Mouse (Mus musculus) cerebellum, adult 9-11 months (tissue): ENCODE measurements at regions not wholly inside any gene's neighbourhood (a gene's known extent, or its start where the extent isn't known, plus 50 kb on each side); places are given as distances from the start of the nearest gene placed in this dataset.

Experiments used
- DNase-seq: peaks from one replicate; pipeline ENCODE4 v3.0.0; 2022

DNA sequence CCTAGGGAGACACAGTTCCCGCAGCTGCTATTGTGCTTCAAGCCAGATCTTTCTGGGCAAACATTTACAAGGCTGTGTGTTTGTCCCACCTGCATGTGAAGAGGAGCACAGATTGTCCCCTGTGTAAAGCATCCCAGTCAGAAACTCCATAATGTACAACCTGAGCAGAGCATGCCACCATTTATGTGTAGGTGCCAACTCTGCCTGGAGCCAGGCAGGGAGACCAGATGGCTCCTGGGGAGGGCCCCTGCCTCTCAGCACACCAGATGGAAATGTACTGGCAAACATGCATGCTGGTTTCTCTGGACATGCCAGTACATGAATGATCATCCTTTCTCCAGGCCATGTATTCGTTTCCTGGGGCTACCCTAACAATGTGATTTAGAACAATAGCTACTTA is 98.6 kb upstream of the Foxp3 start:
- DNase-seq, result peak; percentile 73

DNA sequence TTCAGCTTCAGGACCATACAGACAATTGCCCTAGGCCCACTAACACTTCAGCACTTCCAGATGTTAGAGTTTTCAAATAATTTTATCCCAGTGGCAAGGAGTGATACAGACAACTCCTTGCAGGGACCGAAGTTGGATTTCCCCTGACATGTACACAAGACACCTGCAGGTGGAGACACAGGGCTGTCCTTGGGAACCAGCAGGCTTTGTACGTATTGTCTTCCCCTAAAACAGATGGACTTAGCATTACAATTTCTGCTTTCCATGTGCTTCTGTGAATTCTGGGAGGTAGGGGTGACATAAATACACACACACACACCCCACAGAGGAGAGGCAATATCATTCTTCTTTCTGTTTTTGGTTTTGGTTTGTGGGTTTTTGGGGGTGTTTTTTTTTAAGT is 98.2 kb upstream of the Usp27x start:
- DNase-seq, result peak; percentile 60

DNA sequence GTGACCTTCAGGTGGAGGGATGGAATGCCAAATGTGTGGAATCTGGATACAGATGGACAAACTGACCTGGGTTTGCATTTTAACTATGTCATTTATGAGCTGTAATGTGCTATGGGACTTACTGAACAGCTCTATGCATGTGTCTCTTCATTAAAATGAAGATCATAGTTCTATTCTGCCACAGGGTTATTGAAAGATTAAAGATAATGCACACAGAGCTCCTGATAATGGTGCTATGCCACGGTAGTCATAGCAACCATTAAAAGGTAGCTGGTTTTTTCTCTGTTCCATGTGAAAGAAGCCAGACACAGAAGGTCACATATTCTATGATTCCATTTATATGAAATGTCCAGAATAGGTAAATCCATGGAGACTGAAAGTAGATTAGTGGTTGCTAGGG is 94.2 kb upstream of the Usp27x start:
- no peak for DNase-seq

DNA sequence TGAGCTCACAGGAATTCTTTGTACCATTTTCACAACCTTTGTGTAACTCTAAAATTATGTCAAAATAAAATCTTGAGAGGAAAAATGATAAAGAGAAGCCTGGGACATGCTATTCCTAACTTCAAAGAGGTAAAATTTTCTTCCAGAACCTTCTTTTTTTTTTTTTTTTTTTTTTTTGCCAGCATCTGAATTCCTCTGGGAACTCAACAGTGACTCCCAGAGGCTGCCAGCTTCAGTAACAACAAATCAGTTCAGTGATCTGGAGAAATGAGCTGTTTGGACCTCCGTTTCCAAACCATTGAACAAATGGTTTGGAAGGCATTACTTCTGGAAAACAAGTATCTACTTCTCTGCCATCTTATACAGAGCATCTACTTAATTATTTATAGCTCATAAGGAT is 92.4 kb upstream of the Usp27x start:
- DNase-seq, result no peak

DNA sequence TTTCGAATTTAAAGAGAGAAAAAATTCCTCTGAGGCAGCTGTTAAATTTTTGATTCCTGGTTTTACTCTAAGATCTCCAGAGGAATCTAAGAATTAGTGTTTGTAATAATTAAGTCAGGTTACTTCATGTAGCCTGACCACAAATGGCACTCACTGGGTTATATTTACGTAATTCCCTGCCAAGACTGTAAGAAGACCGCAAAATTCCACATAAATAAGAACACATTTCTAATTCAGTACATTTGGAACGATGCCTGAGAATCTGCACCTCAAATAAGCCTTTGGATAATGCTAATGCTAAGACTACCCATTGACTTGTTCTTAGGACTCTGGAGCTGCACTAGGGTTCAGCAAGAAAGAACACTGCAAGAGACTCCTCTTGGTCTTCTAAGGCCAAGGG is 81.2 kb upstream of the Usp27x start:
- no peak for DNase-seq

DNA sequence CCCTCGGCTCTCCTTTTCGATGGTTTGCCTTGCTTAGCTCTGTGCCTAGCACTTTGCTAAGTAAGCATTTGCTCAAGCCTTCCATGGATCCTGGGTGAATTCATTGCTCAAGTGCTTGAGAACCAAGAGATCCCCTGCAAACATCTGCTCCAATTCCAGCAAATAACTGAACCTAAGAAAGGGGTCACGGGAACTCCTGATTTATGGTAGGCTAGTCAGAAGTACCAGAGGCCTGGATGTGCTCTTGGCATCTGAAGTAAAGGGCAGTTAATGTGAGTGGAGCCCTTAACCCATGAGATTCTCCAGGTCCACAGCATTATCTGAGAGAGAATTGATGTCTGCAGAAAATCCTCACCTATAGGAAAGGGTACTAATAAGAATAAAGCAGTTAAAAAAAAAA is 69.4 kb upstream of the Usp27x start:
- DNase-seq, result no peak

DNA sequence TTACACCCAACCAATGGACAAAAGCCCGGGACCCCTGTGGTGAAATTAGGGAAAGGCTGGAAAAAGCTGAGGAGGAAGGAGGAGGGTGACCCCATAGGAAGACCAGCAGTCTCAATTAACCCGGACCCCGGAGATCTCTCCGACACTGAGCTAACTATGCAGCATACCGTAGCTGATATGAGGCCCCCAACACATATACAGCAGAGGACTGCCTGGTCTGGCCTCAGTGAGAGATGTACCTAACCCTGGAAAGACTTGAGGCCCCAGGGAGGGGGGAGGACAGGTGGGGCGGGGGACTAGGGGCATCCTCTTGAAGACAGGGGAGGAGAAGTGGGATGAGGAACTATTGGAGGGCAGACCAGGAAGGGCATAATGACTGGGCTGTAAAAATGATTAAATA is 69.0 kb upstream of the Usp27x start:
- no peak for DNase-seq

DNA sequence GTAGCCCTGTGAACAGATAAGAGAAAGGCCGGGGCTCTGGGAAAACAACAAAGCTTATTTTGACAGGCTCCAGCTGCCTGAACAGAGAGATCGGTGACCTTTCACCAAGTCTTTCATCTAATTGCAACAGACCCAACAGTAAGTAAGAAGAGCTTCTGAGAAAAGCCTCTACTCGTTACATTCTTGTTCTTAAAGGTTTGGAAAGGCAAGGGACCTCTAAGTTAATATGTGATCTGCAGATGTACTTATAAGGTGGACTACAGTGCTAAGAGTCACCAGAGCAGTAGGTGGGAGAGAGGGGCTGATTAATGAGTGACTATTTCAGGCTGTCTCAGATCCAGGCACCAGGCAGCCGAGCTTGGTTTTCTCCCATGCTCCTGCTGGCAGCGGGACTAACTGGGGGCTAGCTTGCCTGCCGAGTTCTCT is 68.4 kb upstream of the Usp27x start:
- no peak for DNase-seq

DNA sequence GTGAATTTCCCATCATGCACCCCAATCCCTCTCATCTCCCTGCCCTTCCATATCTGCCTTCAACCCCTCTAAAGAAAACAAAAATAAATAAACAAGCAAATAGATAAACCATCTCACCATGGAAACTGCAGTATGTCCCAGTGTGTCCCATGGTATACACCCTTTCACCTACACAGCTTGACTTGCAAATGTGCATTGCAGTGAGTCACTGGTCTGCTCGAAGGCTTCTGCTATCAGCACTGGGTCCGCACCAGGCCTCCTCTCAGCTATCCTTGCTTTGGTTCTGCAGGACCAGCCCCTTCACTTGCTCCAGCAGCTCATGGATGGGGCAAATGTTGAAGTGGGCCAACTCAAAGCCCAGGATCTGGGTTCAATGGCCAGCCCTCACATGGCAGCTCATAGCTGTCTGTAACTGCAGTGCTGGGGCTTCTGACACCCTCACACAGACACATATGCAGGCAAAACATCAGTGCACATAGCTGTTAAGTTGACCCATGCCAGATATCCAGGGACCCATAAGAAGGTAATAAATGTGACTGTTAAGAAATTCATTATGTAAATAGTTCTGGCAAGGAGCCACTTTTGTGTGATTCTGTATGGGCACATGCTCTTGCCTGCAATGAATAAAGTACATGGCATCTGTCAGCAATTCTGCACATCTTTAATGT is 59.9 kb upstream of the Usp27x start:
- DNase-seq, result no peak

DNA sequence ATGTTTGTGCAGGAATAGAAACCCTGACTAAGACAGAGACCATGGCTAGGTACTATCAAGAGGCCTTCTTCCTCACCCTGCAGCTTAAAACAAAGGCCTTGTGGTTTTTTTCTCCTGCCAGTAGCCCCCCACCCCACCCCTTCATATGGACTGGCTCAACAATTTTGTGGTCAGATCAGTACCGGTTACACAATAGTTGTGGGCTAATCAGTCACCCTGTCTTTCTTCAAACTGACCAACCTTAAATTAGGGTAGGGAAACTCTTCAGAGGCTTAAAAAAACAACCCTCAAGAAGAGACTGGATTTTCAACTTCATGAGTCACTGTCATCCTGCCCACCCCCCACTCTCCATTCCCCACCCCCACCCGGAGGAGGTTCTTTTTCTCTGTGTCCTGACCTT is 58.6 kb upstream of the Usp27x start:
- no peak for DNase-seq

DNA sequence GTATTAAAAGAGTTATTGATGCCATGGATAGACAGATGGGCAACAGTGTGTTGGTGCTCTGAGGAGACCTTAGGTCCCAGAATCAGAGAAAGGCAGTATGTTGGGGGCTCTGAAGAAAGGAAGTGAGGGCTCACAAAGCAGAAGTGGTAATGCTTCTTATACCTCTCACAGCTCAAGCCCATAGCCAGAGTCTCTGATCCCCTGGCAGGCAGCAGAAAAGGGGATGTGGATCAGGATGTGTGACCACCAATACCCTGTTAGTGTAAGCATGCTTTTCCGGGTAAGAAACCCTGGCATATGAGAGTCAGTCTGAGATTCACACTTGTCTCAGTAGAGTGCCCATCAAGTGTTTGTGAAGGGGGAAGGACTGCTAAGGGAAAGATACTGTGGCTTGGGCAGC is 54.8 kb upstream of the Usp27x start:
- no peak for DNase-seq

DNA sequence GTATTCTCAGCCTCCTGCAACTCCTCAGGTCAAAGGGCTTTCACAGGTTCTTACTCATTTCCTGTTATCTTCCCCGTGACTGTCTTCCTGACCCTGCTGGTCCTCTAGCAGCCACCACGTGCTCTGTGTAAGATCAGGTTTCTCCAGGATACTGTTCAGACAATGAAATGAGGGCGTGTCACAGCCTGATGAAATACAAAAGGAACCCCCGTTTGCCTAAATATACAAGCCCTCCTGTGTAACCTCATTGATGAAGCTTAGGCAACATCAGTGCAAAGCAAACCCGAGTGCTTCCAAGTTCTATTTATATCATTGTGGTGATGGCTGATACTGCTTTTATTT is 53.9 kb upstream of the Usp27x start:
- DNase-seq, result no peak

DNA sequence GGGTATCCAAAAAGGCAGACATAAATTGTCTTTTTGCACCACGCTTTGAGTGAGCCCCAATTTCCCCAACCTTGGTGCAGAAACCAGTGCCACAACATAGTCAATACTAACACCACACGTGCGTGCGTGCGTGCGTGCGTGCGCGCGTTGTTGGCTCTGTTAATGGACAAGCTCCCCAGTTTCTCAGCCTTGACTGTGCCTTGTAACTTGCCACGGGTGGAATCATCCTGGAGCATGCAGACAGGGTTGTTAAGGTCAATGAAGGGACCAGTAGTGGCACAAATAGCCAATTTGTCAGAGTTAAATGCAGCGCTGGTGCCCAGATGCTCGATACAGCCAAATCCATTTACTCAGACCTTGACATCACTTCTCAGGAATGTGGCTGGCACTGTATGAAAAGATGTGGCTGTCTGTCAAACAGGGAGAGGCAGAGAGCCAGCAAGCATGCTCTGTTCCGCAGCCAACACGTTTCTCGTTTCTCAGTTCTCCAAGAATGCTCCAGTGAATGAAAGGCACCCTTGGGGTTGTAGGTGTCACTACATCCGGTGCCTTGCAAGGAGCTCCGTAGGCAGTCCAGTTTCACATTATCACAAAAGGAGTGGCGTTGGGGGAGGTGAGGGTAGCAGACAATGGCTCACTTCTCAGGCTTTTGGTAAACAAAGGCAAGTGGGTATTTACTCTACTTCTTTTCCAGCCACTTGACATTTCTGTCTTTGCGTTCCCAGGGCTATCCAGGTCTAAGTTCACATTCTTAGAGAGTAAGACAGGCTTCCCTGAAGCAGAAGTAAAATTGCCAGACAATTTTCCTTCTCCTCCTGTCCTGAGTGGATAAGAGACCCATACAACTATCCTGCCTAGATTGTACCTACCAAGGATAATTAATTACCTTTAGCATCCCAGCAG is 53.2 kb upstream of the Usp27x start:
- peak; percentile 2 for DNase-seq
